Mouse (Mus musculus) neural tube, embryonic 15.5 days (tissue): ENCODE results near the gene Scel. TPM values are rescaled to one million over a fixed set of nuclear protein-coding genes. Genes with fewer than 3 reads are reported as not detected.

Source experiments
- ATAC-seq: fragments of 200-750 bp; cut with Nextera tagmentation; 2 replicates; pipeline ENCODE4 v1.8.0; 2017; ENCODE audit warnings: mild to moderate bottlenecking, moderate TSS enrichment, moderate library complexity; ENCODE audit not compliant: low FRiP score
- H3K27ac ChIP-seq: fragments of 300-500 bp; sonication (generic); replicated peaks from 2 replicates; pipeline ENCODE4 v1.5.1; 2015; ENCODE audit warnings: mild to moderate bottlenecking, inconsistent platforms
- H3K27me3 ChIP-seq: fragments of 300-500 bp; sonication (generic); replicated peaks from 2 replicates; pipeline ENCODE4 v1.6.1; 2015; ENCODE audit warnings: inconsistent platforms
- H3K36me3 ChIP-seq: fragments of 300-500 bp; sonication (generic); 2 replicates; pipeline ENCODE4 v1.6.1; 2015; ENCODE audit warnings: inconsistent platforms
- H3K4me1 ChIP-seq: fragments of 300-500 bp; sonication (generic); 2 replicates; pipeline ENCODE4 v1.6.1; 2015; ENCODE audit warnings: inconsistent platforms
- H3K4me2 ChIP-seq: fragments of 300-500 bp; sonication (generic); 2 replicates; pipeline ENCODE4 v1.6.1; 2015; ENCODE audit warnings: inconsistent platforms, mild to moderate bottlenecking, moderate library complexity
- H3K4me3 ChIP-seq: fragments of 300-500 bp; sonication (generic); replicated peaks from 2 replicates; pipeline ENCODE4 v1.5.1; 2015; ENCODE audit warnings: mild to moderate bottlenecking, inconsistent platforms
- H3K9ac ChIP-seq: fragments of 300-500 bp; sonication (generic); replicated peaks from 2 replicates; pipeline ENCODE4 v1.6.1; 2015; ENCODE audit warnings: mild to moderate bottlenecking, inconsistent platforms
- H3K9me3 ChIP-seq: fragments of 300-500 bp; sonication (generic); replicated peaks from 2 replicates; pipeline ENCODE4 v1.6.1; 2016; ENCODE audit warnings: inconsistent platforms
- WGBS: fragments of 180-500 bp; shearing (Covaris S2); methylation state at CpG from one replicate; pipeline ENCODE4 v1.1.7; 2015; ENCODE audit warnings: mixed read lengths; 5-methylcytosine and 5-hydroxymethylcytosine counted together
- polyA plus RNA-seq: library from polyadenylated mRNA; unstranded; fragments of >200 nt; fragmentation: Nextera tagmentation; extraction: Ambion mirVana; gene quantifications from 2 replicates; pipeline ENCODE4 v1.2.1, GENCODE M21; 2015

The Scel gene
- polyA plus RNA-seq, 1 experiment from 2014 or later: 0.14 TPM

DNA sequence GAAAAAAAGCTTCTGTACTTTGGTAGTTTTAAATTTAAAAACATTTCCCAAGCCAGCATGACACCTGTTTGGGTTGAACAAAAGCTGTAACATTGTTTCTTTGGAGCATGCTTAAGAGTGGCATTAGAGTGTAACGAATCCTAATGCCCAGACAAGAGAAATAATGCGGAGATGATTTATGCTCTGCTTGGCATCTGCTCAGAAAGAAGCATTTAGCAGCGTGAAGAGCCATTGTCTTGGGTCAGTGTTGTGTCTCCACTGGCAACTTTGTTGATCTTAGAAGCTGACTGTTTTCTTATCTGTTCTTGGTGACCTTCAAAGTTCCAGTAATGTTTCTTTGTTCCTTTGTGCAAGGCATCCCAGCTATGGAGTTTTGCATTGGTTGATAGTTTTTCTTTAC is 130.8 kb downstream of the Scel start:
- Histone ChIP-seq H3K4me1 (peaks cover 8% of the 10 kb centered on the region), H3K36me3 (no peaks in the 10 kb centered on the region), H3K9ac (no peak overlapping the region), H3K27ac (no peak overlapping the region), H3K4me2 (no peak overlapping the region), H3K27me3 (no peaks in the 10 kb centered on the region), H3K9me3 (no peaks in the 10 kb centered on the region), H3K4me3 (no peak overlapping the region)
- ATAC-seq: no peak
- 15% methylated on average over 3 of the region's 3 CpGs for WGBS

DNA sequence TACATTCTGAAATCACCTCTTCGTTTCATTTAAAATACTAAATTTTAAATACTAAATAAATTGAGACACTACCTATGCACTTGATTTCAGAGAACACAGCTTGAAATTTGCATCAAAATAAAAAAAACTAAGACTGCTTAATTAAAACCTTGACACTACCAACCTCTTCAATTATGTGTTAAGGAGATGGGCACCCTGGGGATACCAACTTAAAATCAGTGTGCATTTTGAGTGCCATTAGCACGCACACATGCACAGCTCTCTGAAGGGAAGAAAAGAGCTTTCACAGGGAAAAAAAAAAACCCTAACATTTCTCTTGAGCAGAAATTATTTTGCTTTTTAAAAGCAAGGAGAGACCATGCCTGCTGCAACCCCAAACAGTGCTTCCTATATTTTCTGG is 134.8 kb downstream of the Scel start:
- H3K27ac ChIP-seq: peak overlapping the region; percentile 7; the same call in 1 of the 2 replicates
- WGBS: 37% methylated on average over 2 of the region's 2 CpGs
- ATAC-seq: no peak

DNA sequence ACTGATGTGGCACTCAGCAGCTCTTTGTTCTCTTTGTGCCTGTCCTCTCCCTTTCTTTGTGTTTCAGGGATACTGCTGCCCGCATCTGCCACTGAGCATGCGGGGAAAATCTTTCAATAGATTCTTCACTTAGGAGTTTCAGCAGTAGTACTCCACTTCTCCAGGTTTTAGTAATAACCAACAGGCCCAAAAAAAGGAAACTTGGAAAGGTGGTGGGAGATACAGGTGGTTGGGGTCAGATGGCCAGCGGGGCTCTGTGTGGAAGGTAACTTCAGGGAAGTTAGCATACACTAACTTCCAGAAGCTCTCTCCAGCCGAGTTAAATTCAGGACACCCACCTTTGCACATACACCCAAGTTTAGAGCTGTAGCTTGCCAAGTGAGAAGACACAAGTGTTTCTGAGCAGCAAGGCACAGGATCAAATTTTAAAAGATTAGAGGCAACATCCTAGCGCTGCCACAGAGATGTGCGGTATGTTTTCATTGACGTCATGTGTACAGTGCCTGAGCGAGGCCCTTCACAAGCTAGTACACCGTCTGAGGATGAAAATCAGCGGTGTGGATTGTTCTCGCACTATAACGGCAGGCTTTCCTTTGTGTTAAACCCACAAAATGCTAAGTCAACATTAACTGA is 135.6 kb downstream of the Scel start:
- Histone ChIP-seq H3K9ac (no peak overlapping the region), H3K4me3 (peak overlapping the region; percentile 96; the same call in 1 of the 2 replicates), H3K4me2 (peak overlapping the region; percentile 75), H3K4me1 (peaks cover 41% of the 10 kb centered on the region), H3K36me3 (no peaks in the 10 kb centered on the region), H3K9me3 (no peaks in the 10 kb centered on the region), H3K27ac (peak overlapping the region; percentile 7; the same call in 1 of the 2 replicates), H3K27me3 (no peaks in the 10 kb centered on the region)
- no peak for ATAC-seq
- 24% methylated on average over 12 of the region's 12 CpGs for WGBS

More for the DNA sequence above, 134.8 kb downstream of the Scel start:
- peaks cover 34% of the 10 kb centered on the region for H3K4me1 ChIP-seq
- no peaks in the 10 kb centered on the region for H3K27me3 ChIP-seq
- no peak overlapping the region for H3K9ac ChIP-seq
- H3K36me3 ChIP-seq: no peaks in the 10 kb centered on the region
- peak overlapping the region; percentile 75; the same call in 1 of the 2 replicates for H3K4me2 ChIP-seq
- H3K9me3 ChIP-seq: no peaks in the 10 kb centered on the region
- no peak overlapping the region for H3K4me3 ChIP-seq

GRCm38 (mm10) chr14:103649302-103649701 is 136.2 kb downstream of the Scel start:
- no peaks in the 10 kb centered on the region for H3K36me3 ChIP-seq
- no peak for ATAC-seq
- peaks cover 46% of the 10 kb centered on the region for H3K4me1 ChIP-seq
- H3K27me3 ChIP-seq: no peaks in the 10 kb centered on the region
- H3K9me3 ChIP-seq: no peaks in the 10 kb centered on the region
- peak overlapping the region; percentile 96 for H3K4me3 ChIP-seq
- peak overlapping the region; percentile 98 for H3K27ac ChIP-seq
- H3K4me2 ChIP-seq: peak overlapping the region; percentile 75
- 23% methylated on average over 4 of the region's 4 CpGs for WGBS
- peak overlapping the region; percentile 99; the same call in 1 of the 2 replicates for H3K9ac ChIP-seq

- peaks cover 50% of the 10 kb centered on the region for H3K4me1 ChIP-seq
- no peaks in the 10 kb centered on the region for H3K27me3 ChIP-seq
- peak within 1 kb of the TSS; percentile 96 for H3K4me3 ChIP-seq
- no peaks in the 10 kb centered on the region for H3K36me3 ChIP-seq
- peak within 1 kb of the TSS; percentile 99 for H3K9ac ChIP-seq
- peak within 1 kb of the TSS; percentile 98 for H3K27ac ChIP-seq
- 0% methylated on average over 30 of the region's 32 CpGs for WGBS
- H3K4me2 ChIP-seq: peak within 1 kb of the TSS; percentile 75
- H3K9me3 ChIP-seq: no peaks in the 10 kb centered on the region
- peak; percentile 95 for ATAC-seq
These were observed 136.8 kb downstream of the Scel start, which contains the start of gene Slain1 for GRCm38 (mm10) chr14:103649896-103650334. TSS of gene Slain1 (plus strand) at chr14:103650228.

DNA sequence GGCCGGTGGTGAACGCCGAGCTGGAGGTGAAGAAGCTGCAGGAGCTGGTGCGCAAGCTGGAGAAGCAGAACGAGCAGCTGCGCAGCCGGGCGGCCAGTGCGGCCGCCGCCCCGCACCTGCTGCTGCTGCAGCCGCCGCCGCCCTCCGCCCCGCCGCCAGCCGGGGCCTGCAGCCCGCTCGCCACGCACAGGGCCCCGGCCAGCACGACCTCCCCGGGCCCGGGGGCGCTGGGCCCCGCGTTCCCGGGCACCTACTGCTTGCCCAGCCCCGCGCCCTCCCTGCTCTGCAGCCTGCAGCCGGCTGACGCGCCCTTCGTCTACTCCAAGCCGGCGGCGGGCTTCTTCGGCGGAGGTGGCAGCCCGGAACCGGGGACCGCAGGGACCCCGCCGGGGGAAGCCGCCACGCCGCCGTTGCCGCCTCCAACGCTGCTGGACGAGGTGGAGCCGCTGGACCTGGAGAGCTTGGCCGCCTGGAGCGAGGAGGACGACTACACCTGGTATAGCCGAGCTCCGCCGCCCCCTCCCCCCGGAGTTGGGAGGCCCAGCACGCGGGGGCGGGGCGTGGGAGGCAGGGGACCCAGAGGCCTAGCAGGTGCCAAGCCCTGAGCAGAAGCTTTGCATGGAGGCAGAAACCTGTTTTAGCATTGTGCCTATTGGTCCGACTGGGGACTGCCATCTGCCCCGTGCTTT is 137.4 kb downstream of the Scel start:
- H3K4me1 ChIP-seq: peaks cover 52% of the 10 kb centered on the region
- H3K27me3 ChIP-seq: no peaks in the 10 kb centered on the region
- peak; percentile 76 for ATAC-seq
- peak overlapping the region; percentile 96 for H3K4me3 ChIP-seq
- no peaks in the 10 kb centered on the region for H3K36me3 ChIP-seq
- peak overlapping the region; percentile 99 for H3K9ac ChIP-seq
- no peaks in the 10 kb centered on the region for H3K9me3 ChIP-seq
- H3K4me2 ChIP-seq: peak overlapping the region; percentile 75
- 0% methylated on average over 46 of the region's 67 CpGs for WGBS
- H3K27ac ChIP-seq: peak overlapping the region; percentile 98

DNA sequence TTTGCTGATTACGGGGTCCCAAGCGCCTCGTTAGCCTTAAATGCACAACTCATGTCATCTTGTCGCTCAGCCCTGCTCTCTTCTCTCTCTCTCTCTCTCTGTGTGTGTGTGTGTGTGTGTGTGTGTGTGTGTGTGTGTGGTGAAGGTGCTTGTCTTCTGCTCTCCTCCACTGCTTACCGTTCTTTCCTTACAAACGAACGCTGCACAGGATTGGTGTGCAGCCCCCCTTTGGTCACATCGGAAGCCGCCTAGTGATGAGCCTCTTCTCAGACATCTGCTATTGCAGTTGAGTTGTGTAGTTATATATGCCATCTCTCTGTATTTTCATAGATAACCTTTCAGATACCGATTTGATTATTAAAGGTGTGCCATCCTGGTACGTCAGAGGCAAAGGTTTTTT is 138.0 kb downstream of the Scel start:
- peak overlapping the region; percentile 98 for H3K27ac ChIP-seq
- peaks cover 56% of the 10 kb centered on the region for H3K4me1 ChIP-seq
- H3K27me3 ChIP-seq: no peaks in the 10 kb centered on the region
- WGBS: 3% methylated on average over 11 of the region's 11 CpGs
- peak overlapping the region; percentile 99 for H3K9ac ChIP-seq
- H3K36me3 ChIP-seq: no peaks in the 10 kb centered on the region
- peak; percentile 34 for ATAC-seq
- H3K4me2 ChIP-seq: peak overlapping the region; percentile 75
- peak overlapping the region; percentile 96 for H3K4me3 ChIP-seq
- no peaks in the 10 kb centered on the region for H3K9me3 ChIP-seq

- H3K27me3 ChIP-seq: no peaks in the 10 kb centered on the region
- no peaks in the 10 kb centered on the region for H3K36me3 ChIP-seq
- ATAC-seq: no peak
- peaks cover 56% of the 10 kb centered on the region for H3K4me1 ChIP-seq
- H3K27ac ChIP-seq: peak overlapping the region; percentile 98; the same call in 1 of the 2 replicates
- H3K9me3 ChIP-seq: no peaks in the 10 kb centered on the region
- 25% methylated on average over 2 of the region's 2 CpGs for WGBS
- peak overlapping the region; percentile 96 for H3K4me3 ChIP-seq
- H3K4me2 ChIP-seq: peak overlapping the region; percentile 75
- H3K9ac ChIP-seq: peak overlapping the region; percentile 99
These were observed 138.4 kb downstream of the Scel start for GRCm38 (mm10) chr14:103651562-103651961.

DNA sequence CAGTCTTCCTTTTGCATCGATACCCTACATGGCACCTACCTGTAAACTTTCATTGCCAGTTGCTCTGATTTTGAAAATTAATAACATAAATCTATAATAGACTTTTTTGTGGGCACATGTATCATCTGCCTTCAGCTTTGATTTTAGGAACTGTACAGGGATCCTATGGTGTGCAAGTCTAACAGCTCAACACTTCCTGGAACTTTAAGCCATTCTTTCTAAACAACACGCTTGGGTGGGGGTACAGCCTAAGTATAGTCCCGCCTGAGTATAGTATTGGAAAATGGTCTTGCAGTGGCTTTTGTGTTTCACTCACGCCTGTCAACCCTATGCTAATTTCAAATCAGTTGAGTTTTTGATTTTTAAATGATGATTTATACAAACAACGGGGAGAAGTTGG is 139.4 kb downstream of the Scel start:
- 84% methylated on average over 5 of the region's 5 CpGs for WGBS
- no peaks in the 10 kb centered on the region for H3K36me3 ChIP-seq
- no peaks in the 10 kb centered on the region for H3K27me3 ChIP-seq
- no peak for ATAC-seq
- no peak overlapping the region for H3K27ac ChIP-seq
- H3K4me1 ChIP-seq: peaks cover 58% of the 10 kb centered on the region
- H3K9ac ChIP-seq: no peak overlapping the region
- peak overlapping the region; percentile 75 for H3K4me2 ChIP-seq
- peak overlapping the region; percentile 96; the same call in 1 of the 2 replicates for H3K4me3 ChIP-seq
- H3K9me3 ChIP-seq: no peaks in the 10 kb centered on the region

GRCm38 (mm10) chr14:103653800-103654199 is 140.7 kb downstream of the Scel start:
- peaks cover 11% of the 10 kb centered on the region for H3K36me3 ChIP-seq
- H3K27me3 ChIP-seq: no peaks in the 10 kb centered on the region
- peaks cover 51% of the 10 kb centered on the region for H3K4me1 ChIP-seq
- no peak overlapping the region for H3K9ac ChIP-seq
- H3K4me3 ChIP-seq: no peak overlapping the region
- no peak for ATAC-seq
- peak overlapping the region; percentile 25 for H3K4me2 ChIP-seq
- no peaks in the 10 kb centered on the region for H3K9me3 ChIP-seq
- WGBS: 64% methylated on average over 5 of the region's 5 CpGs
- no peak overlapping the region for H3K27ac ChIP-seq

DNA sequence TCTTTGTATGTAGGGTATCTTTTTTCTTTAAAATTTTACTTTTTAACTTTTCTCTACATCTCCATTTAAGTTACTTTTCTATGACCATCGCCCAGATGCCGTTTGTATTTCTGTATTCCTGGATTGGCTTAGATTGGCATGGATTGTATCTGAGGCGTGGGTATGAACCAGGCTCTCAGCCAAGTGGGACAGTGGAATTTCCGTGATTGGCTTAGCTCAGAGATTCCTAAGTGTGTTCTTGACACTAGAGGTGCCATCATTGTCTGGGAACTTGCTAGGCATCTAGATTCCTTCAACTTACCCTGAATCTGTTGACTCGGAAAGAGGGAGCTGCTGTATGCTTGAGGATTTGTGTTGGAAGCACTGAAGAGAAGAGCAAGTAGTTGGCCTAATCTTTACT is 142.3 kb downstream of the Scel start:
- WGBS: 74% methylated on average over 5 of the region's 5 CpGs
- Histone ChIP-seq H3K36me3 (peaks cover 14% of the 10 kb centered on the region), H3K9ac (no peak overlapping the region), H3K4me2 (no peak overlapping the region), H3K27me3 (no peaks in the 10 kb centered on the region), H3K4me3 (no peak overlapping the region), H3K4me1 (peaks cover 40% of the 10 kb centered on the region), H3K27ac (no peak overlapping the region), H3K9me3 (no peaks in the 10 kb centered on the region)
- no peak for ATAC-seq

DNA sequence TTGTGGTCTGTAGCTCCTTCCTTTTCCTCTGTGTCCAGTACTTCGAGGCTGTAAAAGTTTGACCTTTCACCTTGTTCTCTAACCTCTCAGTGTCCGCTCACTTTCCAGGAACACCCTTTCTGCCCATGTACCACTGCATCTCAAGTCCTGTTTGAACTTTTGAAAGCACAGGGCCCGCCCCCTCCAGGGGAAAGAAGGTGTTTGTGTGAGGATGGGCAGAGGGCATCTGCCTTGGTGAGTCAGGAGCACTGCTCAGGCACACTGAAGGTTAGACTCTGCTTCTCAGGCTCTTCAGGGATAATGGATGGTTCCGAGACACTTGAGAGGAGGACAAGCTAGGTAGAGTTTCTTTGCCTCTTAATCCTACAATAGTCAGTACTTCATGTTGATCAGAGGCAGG is 144.7 kb downstream of the Scel start:
- Histone ChIP-seq H3K9me3 (no peaks in the 10 kb centered on the region), H3K4me3 (no peak overlapping the region), H3K4me1 (peaks cover 25% of the 10 kb centered on the region), H3K27me3 (no peaks in the 10 kb centered on the region), H3K4me2 (no peak overlapping the region), H3K27ac (no peak overlapping the region), H3K36me3 (peaks cover 18% of the 10 kb centered on the region), H3K9ac (no peak overlapping the region)
- WGBS: 89% methylated on average over 4 of the region's 4 CpGs
- no peak for ATAC-seq
